Mouse (Mus musculus) spleen, postnatal 14 days (tissue): ENCODE measurements around the gene 1700016H13Rik.

Source experiments
- DNase-seq, 2 experiments: peaks; one replicate each; pipeline ENCODE4 v3.0.0; 2021 to 2022; ENCODE audit warnings: low spot score in 2 of 2

The 1700016H13Rik gene

GRCm38 (mm10) chr5:103605707-103606106, 50.1 kb downstream of the 1700016H13Rik start:
- DNase-seq = no peak

- DNase-seq = no peak
Observed at GRCm38 (mm10) chr5:103603115-103603893, 52.5 kb downstream of the 1700016H13Rik start.

- DNase-seq = no peak
Observed at GRCm38 (mm10) chr5:103598881-103599280, 56.9 kb downstream of the 1700016H13Rik start.

- DNase-seq = no peak
Observed at GRCm38 (mm10) chr5:103598264-103598663, 57.5 kb downstream of the 1700016H13Rik start.
